Mouse (Mus musculus): ENCODE measurements around the gene Nlrp4f. TPM values are rescaled to one million over a fixed set of nuclear protein-coding genes. Genes with fewer than 3 reads are reported as not detected.

Nlrp4f gene
- not detected in 2 replicates for polyA plus RNA-seq (2014; fragmentation: Nextera tagmentation; extraction: Ambion mirVana)

DNA sequence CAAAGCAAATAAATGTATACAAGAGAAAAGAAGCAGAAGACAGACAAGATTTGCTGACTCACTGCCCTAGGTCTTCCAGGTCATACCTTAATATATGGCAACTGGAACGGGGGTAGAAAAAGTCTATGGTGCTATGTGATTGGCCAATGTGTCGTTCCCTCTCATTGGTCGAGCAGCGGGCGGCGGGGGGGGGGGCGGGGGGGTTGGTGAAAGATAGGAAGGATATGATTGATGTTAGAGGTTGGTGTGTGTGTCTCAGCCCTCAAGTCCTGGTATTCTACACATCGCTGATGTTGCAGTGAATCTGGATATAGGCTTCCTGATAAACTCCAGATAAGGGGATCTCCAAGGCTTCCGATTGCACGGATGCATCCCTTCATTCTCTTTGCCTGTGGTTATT is at the start of gene Nlrp4f:
Nlrp4f (minus strand) TSS at position 101 of the 400 bp plus-strand sequence.
- DNase-seq (ENCODE audit: low spot score), result no peak
- 71% methylated on average over 10 of the region's 10 CpGs for WGBS
- Histone ChIP-seq H3K27ac (replicated peaks; ENCODE audit: low read depth, low read length) (no peak within 1 kb of the TSS), H3K4me2 (ENCODE audit: low read depth, low read length) (no peak within 1 kb of the TSS), H3K36me3 (ENCODE audit: control insufficient read depth, insufficient read depth, low read length) (no peaks in the 10 kb centered on the region), H3K9ac (ENCODE audit: low read depth, low read length) (no peak within 1 kb of the TSS), H3K4me3 (ENCODE audit: low read depth, low read length) (no peak within 1 kb of the TSS), H3K27me3 (replicated peaks; ENCODE audit: control insufficient read depth, insufficient read depth, low read length) (no peaks in the 10 kb centered on the region), H3K4me1 (ENCODE audit: control insufficient read depth, insufficient read depth, low read length) (no peaks in the 10 kb centered on the region), H3K9me3 (ENCODE audit: control insufficient read depth, low read length) (0 out of 2 replicates have a peak, but pooled peaks cover 8% of the 10 kb centered on the region)
- no peak for ATAC-seq (ENCODE audit: low read depth)

GRCm38 (mm10) chr13:65243273-65243672 is 37.5 kb upstream of the Nlrp4f start:
- 93% methylated on average over 4 of the region's 4 CpGs for WGBS
- H3K9me3 ChIP-seq (ENCODE audit: control insufficient read depth, low read length), result peaks cover 52% of the 10 kb centered on the region
- ATAC-seq (ENCODE audit: low read depth), result no peak

GRCm38 (mm10) chr13:65242319-65242787 is 36.6 kb upstream of the Nlrp4f start:
- WGBS, result 35% methylated on average over 20 of the region's 27 CpGs
- peaks cover 12% of the 10 kb centered on the region; the same call in 1 of the 2 replicates for H3K36me3 ChIP-seq (ENCODE audit: control insufficient read depth, insufficient read depth, low read length)
- DNase-seq (ENCODE audit: low spot score) (no peak), ATAC-seq (ENCODE audit: low read depth) (no peak)
- H3K4me2 ChIP-seq (ENCODE audit: low read depth, low read length), result peak overlapping the region; percentile 99
- H3K27me3 ChIP-seq (replicated peaks; ENCODE audit: control insufficient read depth, insufficient read depth, low read length), result no peaks in the 10 kb centered on the region
- peak overlapping the region; percentile 79; the same call in 1 of the 2 replicates for H3K9ac ChIP-seq (ENCODE audit: low read depth, low read length)
- H3K9me3 ChIP-seq (ENCODE audit: control insufficient read depth, low read length), result peaks cover 46% of the 10 kb centered on the region
- H3K4me1 ChIP-seq (ENCODE audit: control insufficient read depth, insufficient read depth, low read length), result peaks cover 5% of the 10 kb centered on the region; the same call in 1 of the 2 replicates
- H3K4me3 ChIP-seq (ENCODE audit: low read depth, low read length), result peak overlapping the region; percentile 82
- H3K27ac ChIP-seq (replicated peaks; ENCODE audit: low read depth, low read length), result no peak overlapping the region

More at GRCm38 (mm10) chr13:65243273-65243672, 37.5 kb upstream of the Nlrp4f start:
- Histone ChIP-seq H3K4me1 (ENCODE audit: control insufficient read depth, insufficient read depth, low read length) (peaks cover 5% of the 10 kb centered on the region; the same call in 1 of the 2 replicates), H3K36me3 (ENCODE audit: control insufficient read depth, insufficient read depth, low read length) (peaks cover 20% of the 10 kb centered on the region), H3K9ac (ENCODE audit: low read depth, low read length) (no peak overlapping the region), H3K27ac (replicated peaks; ENCODE audit: low read depth, low read length) (no peak overlapping the region), H3K27me3 (replicated peaks; ENCODE audit: control insufficient read depth, insufficient read depth, low read length) (no peaks in the 10 kb centered on the region), H3K4me2 (ENCODE audit: low read depth, low read length) (no peak overlapping the region), H3K4me3 (ENCODE audit: low read depth, low read length) (no peak overlapping the region)
- DNase-seq (ENCODE audit: low spot score), result no peak

DNA sequence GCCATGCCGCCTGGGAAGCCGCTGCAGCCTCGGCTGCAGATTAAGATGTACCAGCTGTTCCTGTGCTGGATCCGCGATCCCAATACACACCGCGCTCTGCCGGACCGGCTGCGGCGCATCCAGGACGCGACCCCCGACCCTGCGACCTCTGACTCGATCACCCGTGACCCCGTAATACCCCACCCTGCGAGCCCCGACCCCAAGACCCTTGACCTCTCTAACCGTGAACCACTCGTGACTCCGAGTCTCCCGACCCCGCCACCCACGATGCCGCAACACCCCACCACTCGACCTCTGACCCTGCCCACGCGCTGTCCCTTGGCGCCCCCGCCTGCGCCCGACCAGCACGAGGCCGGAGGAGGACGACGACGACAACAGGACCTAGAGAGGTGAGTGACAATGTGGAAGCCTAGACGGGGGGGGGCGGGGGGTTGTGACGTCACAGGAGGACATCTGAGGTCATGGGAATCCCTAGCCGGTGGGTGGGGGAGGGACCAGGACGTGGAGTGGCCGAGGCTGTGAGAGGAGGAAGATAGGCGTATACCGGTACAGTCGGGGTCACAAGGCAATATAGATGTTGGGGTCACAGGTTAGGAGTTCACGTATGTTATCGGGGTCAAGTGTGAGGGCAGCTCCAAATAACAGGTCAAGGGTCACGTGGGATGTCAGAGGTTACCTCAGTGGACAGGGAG is 36.0 kb upstream of the Nlrp4f start:
- ATAC-seq (ENCODE audit: low read depth) (peak; percentile 8), DNase-seq (ENCODE audit: low spot score) (peak; percentile 2)
- WGBS, result 4% methylated on average over 38 of the region's 51 CpGs

GRCm38 (mm10) chr13:65241099-65241626 is 35.4 kb upstream of the Nlrp4f start:
- Histone ChIP-seq H3K36me3 (ENCODE audit: control insufficient read depth, insufficient read depth, low read length) (0 out of 2 replicates have a peak, but pooled peaks cover 11% of the 10 kb centered on the region), H3K9me3 (ENCODE audit: control insufficient read depth, low read length) (peaks cover 42% of the 10 kb centered on the region), H3K4me3 (ENCODE audit: low read depth, low read length) (peak overlapping the region; percentile 82), H3K27ac (replicated peaks; ENCODE audit: low read depth, low read length) (peak overlapping the region; percentile 93), H3K9ac (ENCODE audit: low read depth, low read length) (peak overlapping the region; percentile 79), H3K27me3 (replicated peaks; ENCODE audit: control insufficient read depth, insufficient read depth, low read length) (no peaks in the 10 kb centered on the region), H3K4me1 (ENCODE audit: control insufficient read depth, insufficient read depth, low read length) (peaks cover 5% of the 10 kb centered on the region; the same call in 1 of the 2 replicates), H3K4me2 (ENCODE audit: low read depth, low read length) (peak overlapping the region; percentile 99)
- under 1% methylated on average over 44 of the region's 45 CpGs for whole genome bisulfite sequencing
- ATAC-seq (ENCODE audit: low read depth), result peak; percentile 90
- peak; percentile 96 for DNase-seq (ENCODE audit: low spot score)

More for the DNA sequence above, 36.0 kb upstream of the Nlrp4f start:
- H3K4me2 ChIP-seq (ENCODE audit: low read depth, low read length), result peak overlapping the region; percentile 99
- H3K4me3 ChIP-seq (ENCODE audit: low read depth, low read length), result peak overlapping the region; percentile 82
- 0 out of 2 replicates have a peak, but pooled peaks cover 11% of the 10 kb centered on the region for H3K36me3 ChIP-seq (ENCODE audit: control insufficient read depth, insufficient read depth, low read length)
- H3K27me3 ChIP-seq (replicated peaks; ENCODE audit: control insufficient read depth, insufficient read depth, low read length), result no peaks in the 10 kb centered on the region
- H3K9me3 ChIP-seq (ENCODE audit: control insufficient read depth, low read length), result peaks cover 46% of the 10 kb centered on the region
- peak overlapping the region; percentile 93 for H3K27ac ChIP-seq (replicated peaks; ENCODE audit: low read depth, low read length)
- peak overlapping the region; percentile 79 for H3K9ac ChIP-seq (ENCODE audit: low read depth, low read length)
- H3K4me1 ChIP-seq (ENCODE audit: control insufficient read depth, insufficient read depth, low read length), result peaks cover 5% of the 10 kb centered on the region; the same call in 1 of the 2 replicates

DNA sequence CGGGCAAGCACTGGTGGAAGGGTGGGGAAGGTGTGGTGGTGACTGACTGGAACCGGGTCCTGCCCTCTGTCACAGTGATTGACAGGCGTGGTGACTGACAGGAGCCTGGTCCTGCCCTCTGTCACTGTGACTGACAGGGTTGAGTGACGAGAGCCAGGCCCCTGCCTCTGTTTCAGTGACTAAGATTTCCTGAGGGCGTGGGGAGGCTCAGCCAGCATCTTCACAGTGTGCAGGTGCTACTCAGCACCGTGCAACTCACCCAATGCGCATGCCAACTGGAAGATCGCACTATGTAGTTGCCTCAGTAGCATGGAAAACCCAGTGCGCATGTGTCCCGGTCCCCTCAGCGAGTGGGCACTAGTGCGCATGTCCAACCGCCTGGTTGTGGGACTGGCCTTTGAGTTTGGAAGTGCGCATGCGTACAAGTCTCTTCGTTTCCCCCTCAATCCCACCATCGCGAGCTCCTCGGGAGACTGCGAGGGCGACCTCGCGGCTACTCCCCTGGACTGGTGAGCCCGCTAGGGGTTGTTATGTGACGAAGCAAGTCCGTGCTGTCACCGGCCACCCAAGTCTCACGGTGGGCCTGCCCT is 34.8 kb upstream of the Nlrp4f start:
- Histone ChIP-seq H3K4me2 (ENCODE audit: low read depth, low read length) (peak overlapping the region; percentile 99), H3K4me3 (ENCODE audit: low read depth, low read length) (peak overlapping the region; percentile 82), H3K27me3 (replicated peaks; ENCODE audit: control insufficient read depth, insufficient read depth, low read length) (no peaks in the 10 kb centered on the region), H3K9ac (ENCODE audit: low read depth, low read length) (peak overlapping the region; percentile 79), H3K27ac (replicated peaks; ENCODE audit: low read depth, low read length) (peak overlapping the region; percentile 93), H3K36me3 (ENCODE audit: control insufficient read depth, insufficient read depth, low read length) (0 out of 2 replicates have a peak, but pooled peaks cover 11% of the 10 kb centered on the region), H3K4me1 (ENCODE audit: control insufficient read depth, insufficient read depth, low read length) (peaks cover 5% of the 10 kb centered on the region; the same call in 1 of the 2 replicates), H3K9me3 (ENCODE audit: control insufficient read depth, low read length) (peaks cover 36% of the 10 kb centered on the region)
- under 1% methylated on average over 19 of the region's 28 CpGs for WGBS
- ATAC-seq (ENCODE audit: low read depth) (peak; percentile 95), DNase-seq (ENCODE audit: low spot score) (peak; percentile 98)

GRCm38 (mm10) chr13:65237211-65237610 is 31.4 kb upstream of the Nlrp4f start:
- Histone ChIP-seq H3K27me3 (replicated peaks; ENCODE audit: control insufficient read depth, insufficient read depth, low read length) (no peaks in the 10 kb centered on the region), H3K4me2 (ENCODE audit: low read depth, low read length) (no peak overlapping the region), H3K4me1 (ENCODE audit: control insufficient read depth, insufficient read depth, low read length) (peaks cover 2% of the 10 kb centered on the region; the same call in 1 of the 2 replicates), H3K36me3 (ENCODE audit: control insufficient read depth, insufficient read depth, low read length) (no peaks in the 10 kb centered on the region), H3K9ac (ENCODE audit: low read depth, low read length) (no peak overlapping the region), H3K9me3 (ENCODE audit: control insufficient read depth, low read length) (0 out of 2 replicates have a peak, but pooled peaks cover 11% of the 10 kb centered on the region), H3K27ac (replicated peaks; ENCODE audit: low read depth, low read length) (no peak overlapping the region), H3K4me3 (ENCODE audit: low read depth, low read length) (no peak overlapping the region)
- 69% methylated on average over 7 of the region's 9 CpGs for WGBS
- DNase-seq (ENCODE audit: low spot score), result no peak
- no peak for ATAC-seq (ENCODE audit: low read depth)

GRCm38 (mm10) chr13:65226657-65227056 is 20.9 kb upstream of the Nlrp4f start:
- Histone ChIP-seq H3K4me3 (ENCODE audit: low read depth, low read length) (no peak overlapping the region), H3K4me1 (ENCODE audit: control insufficient read depth, insufficient read depth, low read length) (no peaks in the 10 kb centered on the region), H3K9me3 (ENCODE audit: control insufficient read depth, low read length) (peaks cover 8% of the 10 kb centered on the region; the same call in 1 of the 2 replicates), H3K27me3 (replicated peaks; ENCODE audit: control insufficient read depth, insufficient read depth, low read length) (no peaks in the 10 kb centered on the region), H3K36me3 (ENCODE audit: control insufficient read depth, insufficient read depth, low read length) (no peaks in the 10 kb centered on the region), H3K9ac (ENCODE audit: low read depth, low read length) (no peak overlapping the region), H3K27ac (replicated peaks; ENCODE audit: low read depth, low read length) (no peak overlapping the region), H3K4me2 (ENCODE audit: low read depth, low read length) (no peak overlapping the region)
- WGBS, result 88% methylated on average over 2 of the region's 2 CpGs
- no peak for ATAC-seq (ENCODE audit: low read depth)
- no peak for DNase-seq (ENCODE audit: low spot score)

Measured in embryonic facial prominence, embryonic 14.5 days (tissue).